Mouse (Mus musculus) intestine, embryonic 15.5 days (tissue): Measurements from ENCODE around the gene Mettl21a. TPM values are rescaled to one million over a fixed set of nuclear protein-coding genes. Genes with fewer than 3 reads are reported as not detected.

ENCODE experiments used
- polyA plus RNA-seq: library from polyadenylated mRNA; unstranded; fragments of >200 nt; fragmentation: Nextera tagmentation; extraction: Ambion mirVana; gene quantifications from 2 replicates; pipeline ENCODE4 v1.2.1, GENCODE M21; 2015

Gene Mettl21a
- polyA plus RNA-seq, 1 experiment from 2014 or later, result 18.0 TPM

Other genes starting within 250 kb of the Mettl21a start
- 24.5 and 26.1 TPM in 2 replicates for gene Creb1, start 84.6 kb downstream of the Mettl21a start, polyA plus RNA-seq
- gene Ccnyl1, start 73.2 kb upstream of the Mettl21a start, polyA plus RNA-seq, result 4.0 and 4.3 TPM in 2 replicates
- gene Fzd5, start 120.5 kb upstream of the Mettl21a start, polyA plus RNA-seq, result 7.1 and 8.0 TPM in 2 replicates